Mouse (Mus musculus): ENCODE measurements around the gene Ap1b1. TPM values are rescaled to one million over a fixed set of nuclear protein-coding genes. Genes with fewer than 3 reads are reported as not detected.

Gene Ap1b1
- polyA plus RNA-seq, 1 experiment from 2014 or later, result 46.4 TPM

- Histone ChIP-seq H3K27me3 (ENCODE audit: control insufficient read depth, insufficient read depth, low read length) (no peaks in the 10 kb centered on the region), H3K9me3 (replicated peaks; ENCODE audit: control insufficient read depth, low read length) (no peaks in the 10 kb centered on the region), H3K4me2 (ENCODE audit: low read depth, low read length) (no peak overlapping the region), H3K36me3 (replicated peaks; ENCODE audit: control insufficient read depth, insufficient read depth, low read depth, low read length) (no peaks in the 10 kb centered on the region; the same call in 1 of the 2 replicates), H3K9ac (replicated peaks; ENCODE audit: low read length) (no peak overlapping the region), H3K4me3 (ENCODE audit: low read depth, low read length) (no peak overlapping the region), H3K27ac (replicated peaks; ENCODE audit: low read depth, low read length) (no peak overlapping the region), H3K4me1 (ENCODE audit: control insufficient read depth, insufficient read depth, low read length) (no peaks in the 10 kb centered on the region)
- 74% methylated on average over 18 of the region's 18 CpGs for WGBS
- DNase-seq (ENCODE audit: low spot score) (no peak), ATAC-seq (replicated peaks; ENCODE audit: insufficient number of reproducible peaks, low FRiP score, low TSS enrichment, low read depth) (no peak)
Observed at GRCm38 (mm10) chr11:5041144-5041780, 54.6 kb downstream of the Ap1b1 start.

DNA sequence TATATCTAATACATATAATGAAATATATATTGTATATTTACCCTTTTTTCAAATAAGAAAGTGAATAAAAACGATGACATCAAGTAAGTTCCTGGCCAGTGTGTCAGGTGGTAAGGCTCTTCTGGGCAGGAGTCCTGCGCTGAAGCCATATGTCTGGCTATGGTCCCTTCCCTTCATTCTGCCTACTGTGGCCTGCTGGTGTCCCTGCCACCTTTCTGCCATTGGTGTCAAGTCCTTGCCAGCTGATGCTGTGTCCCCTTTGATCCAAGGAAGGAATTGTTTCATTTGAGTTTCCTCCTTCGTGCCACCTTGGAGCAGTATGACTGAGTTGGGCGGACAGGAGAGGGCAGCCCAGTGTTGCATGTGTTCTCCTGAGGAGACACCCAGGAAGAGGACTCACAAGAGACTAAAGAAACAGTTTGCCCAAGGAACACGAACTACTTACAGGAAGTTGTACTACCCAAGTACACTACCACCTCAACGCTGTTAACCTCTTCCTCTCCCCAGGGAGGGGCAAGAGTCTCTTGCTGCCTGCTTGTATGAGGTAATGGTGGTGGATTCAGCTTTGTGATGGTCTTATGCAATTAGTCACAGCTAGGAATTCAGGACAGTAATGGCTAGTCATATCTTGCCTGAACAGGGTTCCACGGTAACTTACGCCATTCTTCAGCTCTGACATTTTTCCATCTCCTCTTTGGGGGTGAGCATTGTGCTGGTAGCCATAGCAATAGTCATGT is 56.2 kb downstream of the Ap1b1 start:
- Histone ChIP-seq H3K4me1 (ENCODE audit: control insufficient read depth, insufficient read depth, low read length) (no peaks in the 10 kb centered on the region), H3K27ac (replicated peaks; ENCODE audit: low read depth, low read length) (no peak overlapping the region), H3K27me3 (ENCODE audit: control insufficient read depth, insufficient read depth, low read length) (no peaks in the 10 kb centered on the region), H3K9ac (replicated peaks; ENCODE audit: low read length) (no peak overlapping the region), H3K36me3 (replicated peaks; ENCODE audit: control insufficient read depth, insufficient read depth, low read depth, low read length) (no peaks in the 10 kb centered on the region; the same call in 1 of the 2 replicates), H3K9me3 (replicated peaks; ENCODE audit: control insufficient read depth, low read length) (no peaks in the 10 kb centered on the region), H3K4me3 (ENCODE audit: low read depth, low read length) (no peak overlapping the region), H3K4me2 (ENCODE audit: low read depth, low read length) (no peak overlapping the region)
- 93% methylated on average over 8 of the region's 8 CpGs for WGBS
- no peak for DNase-seq (ENCODE audit: low spot score)
- no peak for ATAC-seq (replicated peaks; ENCODE audit: insufficient number of reproducible peaks, low FRiP score, low TSS enrichment, low read depth)

GRCm38 (mm10) chr11:5046321-5046926 is 59.8 kb downstream of the Ap1b1 start:
- no peak overlapping the region for H3K4me2 ChIP-seq (ENCODE audit: low read depth, low read length)
- no peak overlapping the region for H3K27ac ChIP-seq (replicated peaks; ENCODE audit: low read depth, low read length)
- H3K27me3 ChIP-seq (ENCODE audit: control insufficient read depth, insufficient read depth, low read length), result no peaks in the 10 kb centered on the region
- no peak for ATAC-seq (replicated peaks; ENCODE audit: insufficient number of reproducible peaks, low FRiP score, low TSS enrichment, low read depth)
- no peaks in the 10 kb centered on the region for H3K9me3 ChIP-seq (replicated peaks; ENCODE audit: control insufficient read depth, low read length)
- H3K4me1 ChIP-seq (ENCODE audit: control insufficient read depth, insufficient read depth, low read length), result no peaks in the 10 kb centered on the region
- 38% methylated on average over 12 of the region's 12 CpGs for WGBS
- H3K4me3 ChIP-seq (ENCODE audit: low read depth, low read length), result no peak overlapping the region
- no peak overlapping the region for H3K9ac ChIP-seq (replicated peaks; ENCODE audit: low read length)
- DNase-seq (ENCODE audit: low spot score), result no peak
- no peaks in the 10 kb centered on the region for H3K36me3 ChIP-seq (replicated peaks; ENCODE audit: control insufficient read depth, insufficient read depth, low read depth, low read length)

DNA sequence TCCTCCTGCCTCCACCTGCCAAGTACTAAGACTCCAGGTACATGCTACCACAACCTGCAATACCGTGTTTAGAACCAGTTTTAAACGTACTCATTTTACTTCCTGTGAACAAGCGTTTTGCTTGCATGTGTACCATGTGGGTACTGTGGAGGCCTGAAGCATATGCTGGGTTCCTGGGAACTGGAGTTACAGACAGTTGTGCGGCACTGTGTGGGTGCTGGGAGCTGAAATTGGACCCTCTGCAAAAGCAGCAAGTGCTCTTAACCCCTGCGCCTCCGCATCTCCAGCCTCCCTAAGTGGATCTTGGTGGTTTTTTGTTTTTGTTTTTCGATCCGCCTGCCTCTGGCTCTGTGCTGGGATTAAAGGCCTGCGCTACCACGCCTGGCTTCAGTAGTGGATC is 65.0 kb downstream of the Ap1b1 start:
- Histone ChIP-seq H3K9me3 (replicated peaks; ENCODE audit: control insufficient read depth, low read length) (no peaks in the 10 kb centered on the region), H3K27ac (replicated peaks; ENCODE audit: low read depth, low read length) (no peak overlapping the region), H3K4me2 (ENCODE audit: low read depth, low read length) (no peak overlapping the region), H3K36me3 (replicated peaks; ENCODE audit: control insufficient read depth, insufficient read depth, low read depth, low read length) (no peaks in the 10 kb centered on the region), H3K27me3 (ENCODE audit: control insufficient read depth, insufficient read depth, low read length) (peaks cover 13% of the 10 kb centered on the region), H3K9ac (replicated peaks; ENCODE audit: low read length) (no peak overlapping the region), H3K4me3 (ENCODE audit: low read depth, low read length) (no peak overlapping the region), H3K4me1 (ENCODE audit: control insufficient read depth, insufficient read depth, low read length) (no peaks in the 10 kb centered on the region; the same call in 1 of the 2 replicates)
- DNase-seq (ENCODE audit: low spot score) (no peak), ATAC-seq (replicated peaks; ENCODE audit: insufficient number of reproducible peaks, low FRiP score, low TSS enrichment, low read depth) (no peak)
- WGBS, result 67% methylated on average over 10 of the region's 10 CpGs

DNA sequence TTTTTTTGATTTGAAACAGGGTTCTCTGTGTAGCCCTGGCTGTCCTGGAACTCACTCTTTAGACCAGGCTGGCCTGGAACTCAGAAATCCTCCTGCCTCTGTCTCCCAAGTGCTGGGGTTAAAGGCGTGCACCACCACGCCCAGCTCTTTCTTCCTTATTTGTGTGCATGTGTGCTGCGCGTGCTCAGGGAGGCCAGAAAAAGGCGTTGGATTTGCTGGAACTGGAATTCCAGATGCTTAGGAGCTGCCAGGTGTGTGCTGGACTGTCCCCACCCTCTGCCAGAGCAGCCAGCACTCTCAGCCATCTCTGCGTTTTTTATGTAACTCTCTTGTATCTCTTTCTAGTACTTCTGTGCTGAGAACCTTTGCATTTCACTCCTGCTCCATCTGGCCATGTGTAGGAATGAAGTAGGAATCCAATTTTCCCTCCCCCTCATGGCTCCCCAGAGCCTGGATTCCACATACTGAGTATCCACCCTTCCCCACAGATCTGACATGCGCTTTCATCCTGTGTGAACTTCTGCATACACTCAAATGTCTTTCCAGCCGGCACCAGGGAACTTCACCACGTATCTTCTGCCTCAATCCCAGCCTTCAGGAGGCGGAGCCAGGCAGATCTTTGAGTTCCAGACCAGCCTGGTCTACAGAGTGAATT is 65.7 kb downstream of the Ap1b1 start:
- DNase-seq (ENCODE audit: low spot score), result no peak
- Histone ChIP-seq H3K9me3 (replicated peaks; ENCODE audit: control insufficient read depth, low read length) (no peaks in the 10 kb centered on the region), H3K27ac (replicated peaks; ENCODE audit: low read depth, low read length) (no peak overlapping the region), H3K36me3 (replicated peaks; ENCODE audit: control insufficient read depth, insufficient read depth, low read depth, low read length) (no peaks in the 10 kb centered on the region), H3K4me1 (ENCODE audit: control insufficient read depth, insufficient read depth, low read length) (no peaks in the 10 kb centered on the region; the same call in 1 of the 2 replicates), H3K9ac (replicated peaks; ENCODE audit: low read length) (no peak overlapping the region), H3K4me2 (ENCODE audit: low read depth, low read length) (no peak overlapping the region), H3K4me3 (ENCODE audit: low read depth, low read length) (no peak overlapping the region), H3K27me3 (ENCODE audit: control insufficient read depth, insufficient read depth, low read length) (peaks cover 20% of the 10 kb centered on the region)
- no peak for ATAC-seq (replicated peaks; ENCODE audit: insufficient number of reproducible peaks, low FRiP score, low TSS enrichment, low read depth)
- 74% methylated on average over 10 of the region's 10 CpGs for WGBS

DNA sequence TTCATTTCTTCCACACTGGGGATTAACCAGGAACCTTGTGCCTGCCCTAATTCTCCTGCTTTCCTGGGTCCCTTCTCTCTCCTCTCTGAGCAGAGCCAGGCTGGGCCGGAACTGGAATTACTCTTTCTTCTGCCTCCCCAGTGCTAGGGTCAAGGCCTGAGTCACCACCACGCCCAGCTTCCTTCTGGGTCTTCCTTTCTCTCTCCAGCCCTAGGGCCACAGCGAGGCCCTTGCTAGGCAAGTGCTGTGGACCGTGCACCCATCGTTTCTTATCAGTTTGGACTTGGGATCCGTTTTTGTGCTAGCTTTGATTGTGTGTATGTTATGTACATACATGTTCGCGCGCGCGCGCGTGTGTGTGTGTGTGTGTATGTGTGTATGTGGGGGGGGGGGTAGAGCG is 67.5 kb downstream of the Ap1b1 start:
- WGBS, result 87% methylated on average over 14 of the region's 14 CpGs
- Histone ChIP-seq H3K27me3 (ENCODE audit: control insufficient read depth, insufficient read depth, low read length) (peaks cover 36% of the 10 kb centered on the region), H3K4me1 (ENCODE audit: control insufficient read depth, insufficient read depth, low read length) (peaks cover 2% of the 10 kb centered on the region; the same call in 1 of the 2 replicates), H3K9me3 (replicated peaks; ENCODE audit: control insufficient read depth, low read length) (no peaks in the 10 kb centered on the region), H3K9ac (replicated peaks; ENCODE audit: low read length) (no peak overlapping the region), H3K36me3 (replicated peaks; ENCODE audit: control insufficient read depth, insufficient read depth, low read depth, low read length) (no peaks in the 10 kb centered on the region), H3K4me3 (ENCODE audit: low read depth, low read length) (no peak overlapping the region), H3K27ac (replicated peaks; ENCODE audit: low read depth, low read length) (no peak overlapping the region), H3K4me2 (ENCODE audit: low read depth, low read length) (no peak overlapping the region)
- ATAC-seq (replicated peaks; ENCODE audit: insufficient number of reproducible peaks, low FRiP score, low TSS enrichment, low read depth), result no peak
- no peak for DNase-seq (ENCODE audit: low spot score)

DNA sequence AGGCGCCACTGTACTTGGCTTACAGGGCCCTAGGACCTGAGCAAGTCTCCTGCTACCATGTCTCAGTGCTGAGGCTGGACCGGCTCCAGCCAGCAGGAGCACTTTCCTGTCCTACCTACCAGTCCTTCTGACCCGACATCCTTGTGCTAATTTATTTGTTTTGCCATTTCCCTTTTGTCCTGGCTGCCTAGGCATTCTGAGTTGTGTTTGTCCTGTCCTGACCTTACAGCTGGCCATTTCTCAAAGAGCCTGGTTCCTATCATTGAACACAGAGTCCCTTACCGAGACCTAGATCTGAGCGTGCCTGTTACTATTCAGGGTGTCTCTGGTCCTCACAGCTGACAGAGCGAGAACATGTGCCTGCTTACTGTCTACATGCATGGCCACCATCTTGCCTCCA is 68.2 kb downstream of the Ap1b1 start:
- ATAC-seq (replicated peaks; ENCODE audit: insufficient number of reproducible peaks, low FRiP score, low TSS enrichment, low read depth) (no peak), DNase-seq (ENCODE audit: low spot score) (no peak)
- Histone ChIP-seq H3K9ac (replicated peaks; ENCODE audit: low read length) (no peak overlapping the region), H3K36me3 (replicated peaks; ENCODE audit: control insufficient read depth, insufficient read depth, low read depth, low read length) (no peaks in the 10 kb centered on the region), H3K4me2 (ENCODE audit: low read depth, low read length) (no peak overlapping the region), H3K27me3 (ENCODE audit: control insufficient read depth, insufficient read depth, low read length) (peaks cover 43% of the 10 kb centered on the region), H3K9me3 (replicated peaks; ENCODE audit: control insufficient read depth, low read length) (no peaks in the 10 kb centered on the region), H3K4me1 (ENCODE audit: control insufficient read depth, insufficient read depth, low read length) (peaks cover 2% of the 10 kb centered on the region; the same call in 1 of the 2 replicates), H3K4me3 (ENCODE audit: low read depth, low read length) (no peak overlapping the region), H3K27ac (replicated peaks; ENCODE audit: low read depth, low read length) (no peak overlapping the region)
- 61% methylated on average over 6 of the region's 6 CpGs for WGBS
